Mouse (Mus musculus) T-helper 2 cell (primary cell): Measurements from ENCODE around the gene Cdh18.
"Not testable (repeated sequence)": the region's sequence is repeated elsewhere in the genome, so short reads cannot be mapped to it uniquely, and the experiment has no call there.

ENCODE experiments used
- in situ Hi-C: fragments of 300-600 bp; cut with MboI, MseI; formaldehyde crosslinking; loops from one replicate; pipeline ENCODE4 v1.15.1; 2025; ENCODE audit warnings: high pct_unique_total_duplicates

Gene Cdh18

GRCm38 (mm10) chr15:22947234-22947633 is 398.4 kb downstream of the Cdh18 start:
- in situ Hi-C loops, result no loop called here

GRCm38 (mm10) chr15:22969424-22969823 is 420.6 kb downstream of the Cdh18 start:
- in situ Hi-C loops, result no loop called here

- in situ Hi-C loops, result no loop called here
Measured at GRCm38 (mm10) chr15:22980136-22980535, 431.3 kb downstream of the Cdh18 start.

- in situ Hi-C loops, result no loop called here
Measured at GRCm38 (mm10) chr15:22984647-22985046, 435.8 kb downstream of the Cdh18 start.

GRCm38 (mm10) chr15:23016680-23017079 is 467.9 kb downstream of the Cdh18 start:
- in situ Hi-C loops, result no loop called here

- in situ Hi-C loops, result no loop called here
Measured at GRCm38 (mm10) chr15:23021151-23021550, 472.3 kb downstream of the Cdh18 start.

GRCm38 (mm10) chr15:23022635-23023034 is 473.8 kb downstream of the Cdh18 start:
- in situ Hi-C loops, result no loop called here

- in situ Hi-C loops, result no loop called here
Measured at GRCm38 (mm10) chr15:23035551-23036207, 486.9 kb downstream of the Cdh18 start.

GRCm38 (mm10) chr15:23036208-23037065 is 487.6 kb downstream of the Cdh18 start:
- in situ Hi-C loops, result no loop called here

GRCm38 (mm10) chr15:23037561-23037960 is 488.7 kb downstream of the Cdh18 start:
- in situ Hi-C loops, result no loop called here

GRCm38 (mm10) chr15:23046127-23046785 is 497.4 kb downstream of the Cdh18 start:
- in situ Hi-C loops, result no loop called here

- in situ Hi-C loops, result no loop called here
Measured at GRCm38 (mm10) chr15:23052006-23052405, 503.2 kb downstream of the Cdh18 start.

- in situ Hi-C loops, result not testable (repeated sequence)
Measured at GRCm38 (mm10) chr15:23085326-23085725, 536.5 kb downstream of the Cdh18 start.

- in situ Hi-C loops, result no loop called here
Measured at GRCm38 (mm10) chr15:23087535-23087934, 538.7 kb downstream of the Cdh18 start.

- in situ Hi-C loops, result no loop called here
Measured at GRCm38 (mm10) chr15:23096601-23097000, 547.8 kb downstream of the Cdh18 start.

GRCm38 (mm10) chr15:23104668-23105380 is 556.0 kb downstream of the Cdh18 start:
- in situ Hi-C loops, result loop anchor here (25.0 kb wide), 1 partner anchor 1282 kb away; no protein-coding TSS in a partner anchor

GRCm38 (mm10) chr15:23134950-23135715 is 586.3 kb downstream of the Cdh18 start:
- in situ Hi-C loops, result no loop called here

- in situ Hi-C loops, result no loop called here
Measured at GRCm38 (mm10) chr15:23136971-23137370, 588.1 kb downstream of the Cdh18 start.

GRCm38 (mm10) chr15:23142907-23143306 is 594.1 kb downstream of the Cdh18 start:
- in situ Hi-C loops, result not testable (repeated sequence)

- in situ Hi-C loops, result no loop called here
Measured at GRCm38 (mm10) chr15:23155883-23156282, 607.1 kb downstream of the Cdh18 start.

GRCm38 (mm10) chr15:23164869-23165268 is 616.0 kb downstream of the Cdh18 start:
- in situ Hi-C loops, result no loop called here
